Mouse (Mus musculus): ENCODE measurements around the gene Lrrc8d. TPM values are rescaled to one million over a fixed set of nuclear protein-coding genes. Genes with fewer than 3 reads are reported as not detected.
A peak's percentile ranks its signal among the peaks of the same experiment; 100 is the strongest.
"Not testable (repeated sequence)": the region's sequence is repeated elsewhere in the genome, so short reads cannot be mapped to it uniquely, and the experiment has no call there.

Gene Lrrc8d
- total RNA-seq, 2 experiments from 2014 or later: 8.1 to 26.5 TPM

DNA sequence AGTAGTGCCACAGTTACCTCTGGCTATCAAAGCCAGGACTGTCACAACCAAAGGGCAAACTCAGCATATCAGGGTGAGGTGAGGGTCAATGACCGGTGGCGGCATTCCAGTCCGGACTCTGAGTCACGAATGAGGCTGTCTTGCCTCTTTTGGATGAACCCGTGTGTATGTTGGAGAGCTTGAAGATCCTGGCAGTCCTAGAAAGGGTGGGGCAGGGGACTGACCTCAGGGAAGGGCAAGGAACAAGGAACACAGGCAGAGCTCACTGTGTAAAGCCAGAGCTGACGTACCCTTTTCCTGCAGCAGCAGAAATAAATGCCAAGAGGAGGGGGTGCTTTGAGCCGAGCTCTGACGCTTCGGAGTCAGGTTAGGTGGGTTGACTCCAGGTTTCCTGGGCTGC is 136.2 kb downstream of the Lrrc8d start:
- no peak for ATAC-seq (replicated peaks; ENCODE audit: low FRiP score, low TSS enrichment, poor library complexity, severe bottlenecking)

DNA sequence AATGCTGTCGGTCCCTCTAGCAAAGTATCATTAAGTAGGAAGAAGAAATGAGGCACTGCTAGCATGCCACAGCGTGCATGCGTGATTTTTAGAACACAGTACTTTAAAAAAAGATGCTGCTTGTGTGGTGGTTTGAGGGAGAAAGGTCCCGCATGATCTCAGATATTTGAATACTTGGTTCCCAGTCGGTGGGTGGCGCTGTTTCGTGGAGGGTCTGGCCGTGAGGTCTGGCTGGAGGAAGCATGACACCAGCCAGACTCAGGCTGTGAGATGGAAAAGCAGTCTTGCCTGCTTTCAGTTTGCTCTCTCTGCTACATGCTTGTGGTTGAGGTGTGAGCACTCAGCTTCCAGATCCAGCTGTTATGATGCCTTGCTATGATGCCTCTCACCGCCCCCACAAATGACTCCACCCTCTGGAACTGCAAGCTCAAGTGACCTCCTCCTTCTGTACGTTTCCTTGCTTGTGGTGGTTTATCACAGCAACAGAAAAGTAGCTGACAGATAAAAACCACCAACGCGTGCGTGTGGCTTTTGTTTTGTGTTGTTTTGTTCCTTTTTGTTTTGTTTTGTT is 140.1 kb downstream of the Lrrc8d start:
- peak; percentile 87 for ATAC-seq (replicated peaks; ENCODE audit: low FRiP score, low TSS enrichment, poor library complexity, severe bottlenecking)

DNA sequence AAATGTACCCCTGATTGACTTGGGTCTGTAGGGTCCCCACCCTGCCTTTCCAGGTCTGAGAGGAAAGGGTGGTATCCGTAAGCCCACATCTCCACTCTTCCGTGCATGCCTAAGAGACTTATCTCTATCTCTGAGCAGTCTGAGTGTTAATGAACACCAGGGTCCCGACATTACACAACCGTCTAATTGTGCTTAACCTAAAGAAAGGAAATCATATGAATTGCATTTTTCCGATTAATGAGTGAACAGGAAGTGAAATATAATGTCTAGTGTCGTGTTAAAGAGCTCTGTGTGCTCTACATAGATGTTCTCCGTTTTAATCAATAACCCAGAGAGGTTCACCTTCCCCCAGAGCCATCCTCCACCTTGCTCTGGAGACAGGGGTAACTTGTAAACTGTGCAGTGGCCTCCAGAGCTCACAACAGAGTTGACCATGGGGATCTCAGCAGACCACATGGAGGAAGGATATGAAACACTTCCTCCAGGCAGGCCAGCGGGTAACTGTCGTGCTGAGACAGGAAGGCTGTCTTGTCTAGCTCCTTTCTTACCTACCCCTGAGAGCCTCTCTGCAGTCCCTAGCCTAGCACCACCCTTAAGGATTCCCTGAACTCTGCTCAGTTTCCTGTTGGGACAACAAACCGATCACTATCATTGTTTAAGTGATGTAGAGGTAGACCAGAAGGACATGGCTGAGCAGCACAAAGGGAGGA is 144.4 kb downstream of the Lrrc8d start:
- ATAC-seq (replicated peaks; ENCODE audit: low FRiP score, low TSS enrichment, poor library complexity, severe bottlenecking): 0 out of 2 replicates have a peak, but pooled peaks have one; percentile 27

DNA sequence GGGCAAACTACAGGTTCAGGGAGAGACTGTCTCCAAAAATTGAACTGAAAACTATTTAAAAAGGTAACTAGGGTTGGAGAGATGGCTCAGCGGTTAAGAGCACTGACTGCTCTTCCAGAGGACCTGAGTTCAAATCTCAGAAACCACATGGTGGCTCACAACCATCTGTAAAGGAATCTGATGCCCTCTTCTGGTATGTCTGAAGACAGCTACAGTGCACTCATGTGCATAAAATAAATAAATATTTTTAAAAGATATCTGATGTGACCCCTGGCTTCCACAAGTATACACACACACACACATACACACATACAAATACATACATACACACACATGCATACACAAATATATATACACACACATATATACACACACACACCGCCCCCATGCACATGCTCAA is 145.3 kb downstream of the Lrrc8d start:
- ATAC-seq (replicated peaks; ENCODE audit: low FRiP score, low TSS enrichment, poor library complexity, severe bottlenecking): no peak

DNA sequence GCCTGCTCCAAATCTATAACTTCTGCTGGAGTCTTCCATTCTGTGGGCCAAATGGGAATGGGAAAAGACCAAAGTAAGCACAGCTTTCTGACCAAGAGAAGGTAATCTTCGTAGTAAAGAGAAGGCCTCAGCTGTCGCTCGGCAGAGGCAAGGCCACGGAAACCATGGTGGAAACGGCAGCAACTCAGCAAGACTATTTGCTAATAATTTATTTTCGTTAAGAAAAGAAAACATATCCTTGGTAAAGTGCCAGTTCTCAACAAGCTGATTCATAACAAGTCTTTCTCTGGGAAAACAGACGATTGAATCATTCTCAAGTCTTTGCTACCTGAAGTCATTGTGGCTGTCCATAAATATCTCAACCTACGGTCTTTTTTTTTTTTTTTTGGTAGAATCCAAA is 148.0 kb downstream of the Lrrc8d start:
- no peak for ATAC-seq (replicated peaks; ENCODE audit: low FRiP score, low TSS enrichment, poor library complexity, severe bottlenecking)

DNA sequence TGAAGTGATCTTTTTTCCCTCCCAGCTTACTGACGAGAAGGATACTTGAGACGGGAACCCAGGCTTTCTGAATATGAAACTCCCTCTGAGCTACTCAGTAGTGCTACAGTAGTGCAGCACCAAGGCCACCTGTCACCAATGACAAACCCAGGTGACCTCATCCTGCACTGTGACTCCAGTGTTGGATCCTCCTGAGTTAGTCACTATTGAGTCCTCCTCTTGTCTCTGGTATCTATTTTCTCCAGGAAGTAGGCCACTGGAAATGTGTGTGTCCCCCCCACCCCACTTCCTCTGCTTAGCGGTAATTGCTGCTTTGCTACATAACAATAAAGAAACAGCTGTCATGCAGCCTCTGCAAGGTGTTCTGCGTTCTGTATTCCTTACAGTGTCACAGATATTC is 149.5 kb downstream of the Lrrc8d start:
- ATAC-seq (replicated peaks; ENCODE audit: low FRiP score, low TSS enrichment, poor library complexity, severe bottlenecking): no peak

DNA sequence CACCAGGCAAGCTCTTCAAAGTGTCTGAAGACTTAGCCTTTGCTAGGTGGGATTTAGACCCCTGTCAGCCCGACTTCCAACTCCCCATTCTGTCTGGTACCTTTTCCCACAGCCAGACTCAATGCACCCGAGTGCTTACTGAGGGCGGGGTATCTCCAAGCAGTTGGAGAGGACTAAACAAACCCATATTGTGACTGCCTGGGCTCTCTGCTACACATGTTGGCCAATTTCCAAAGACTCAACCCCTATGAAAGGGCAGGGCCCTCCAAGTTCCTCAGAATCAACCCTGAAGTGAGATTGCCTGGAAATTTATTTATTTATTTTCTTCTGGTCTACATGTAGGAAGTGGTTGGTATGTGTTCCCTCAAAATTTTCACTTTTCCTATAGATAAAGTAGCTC is 149.9 kb downstream of the Lrrc8d start:
- no peak for ATAC-seq (replicated peaks; ENCODE audit: low FRiP score, low TSS enrichment, poor library complexity, severe bottlenecking)

DNA sequence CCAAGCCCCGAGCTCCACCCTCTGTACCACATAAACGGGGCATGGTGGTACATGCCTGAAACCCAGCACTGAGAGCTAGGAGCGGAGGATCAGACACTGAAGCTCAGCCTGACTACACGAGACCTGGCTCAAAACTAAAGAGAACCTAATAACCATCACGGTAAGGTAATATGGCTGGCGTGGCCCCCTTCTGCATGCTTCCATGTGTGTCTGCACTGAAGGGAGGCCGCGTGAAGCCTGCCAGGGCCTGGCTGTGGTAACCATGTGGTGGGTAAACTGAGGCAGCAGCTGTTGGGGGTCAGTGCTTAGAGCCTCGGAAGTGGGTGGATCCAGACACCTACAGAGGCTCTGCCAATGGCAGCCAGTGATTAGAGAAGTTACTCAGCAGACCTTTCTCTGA is 153.5 kb downstream of the Lrrc8d start:
- no peak for ATAC-seq (replicated peaks; ENCODE audit: low FRiP score, low TSS enrichment, poor library complexity, severe bottlenecking)

DNA sequence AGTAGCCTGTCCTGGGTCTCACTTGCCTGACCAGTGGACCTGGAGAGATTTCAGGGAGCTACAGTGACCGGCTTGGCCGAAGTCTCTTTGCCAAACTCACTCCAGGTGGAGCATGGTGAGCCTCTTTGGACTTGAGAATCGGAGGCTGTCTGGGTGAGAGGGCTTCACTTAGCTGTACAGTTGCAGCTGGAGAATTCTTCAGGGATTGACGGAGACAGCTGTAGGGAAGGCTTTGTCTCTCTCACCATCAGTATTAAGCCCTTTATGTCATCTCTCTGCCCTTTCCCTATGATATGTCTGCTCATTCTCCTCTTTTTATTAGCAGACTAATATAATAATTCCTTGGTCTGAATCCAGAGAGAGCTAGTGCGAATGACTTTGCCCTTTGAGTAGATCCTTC is 157.7 kb downstream of the Lrrc8d start:
- no peak for ATAC-seq (replicated peaks; ENCODE audit: low FRiP score, low TSS enrichment, poor library complexity, severe bottlenecking)

DNA sequence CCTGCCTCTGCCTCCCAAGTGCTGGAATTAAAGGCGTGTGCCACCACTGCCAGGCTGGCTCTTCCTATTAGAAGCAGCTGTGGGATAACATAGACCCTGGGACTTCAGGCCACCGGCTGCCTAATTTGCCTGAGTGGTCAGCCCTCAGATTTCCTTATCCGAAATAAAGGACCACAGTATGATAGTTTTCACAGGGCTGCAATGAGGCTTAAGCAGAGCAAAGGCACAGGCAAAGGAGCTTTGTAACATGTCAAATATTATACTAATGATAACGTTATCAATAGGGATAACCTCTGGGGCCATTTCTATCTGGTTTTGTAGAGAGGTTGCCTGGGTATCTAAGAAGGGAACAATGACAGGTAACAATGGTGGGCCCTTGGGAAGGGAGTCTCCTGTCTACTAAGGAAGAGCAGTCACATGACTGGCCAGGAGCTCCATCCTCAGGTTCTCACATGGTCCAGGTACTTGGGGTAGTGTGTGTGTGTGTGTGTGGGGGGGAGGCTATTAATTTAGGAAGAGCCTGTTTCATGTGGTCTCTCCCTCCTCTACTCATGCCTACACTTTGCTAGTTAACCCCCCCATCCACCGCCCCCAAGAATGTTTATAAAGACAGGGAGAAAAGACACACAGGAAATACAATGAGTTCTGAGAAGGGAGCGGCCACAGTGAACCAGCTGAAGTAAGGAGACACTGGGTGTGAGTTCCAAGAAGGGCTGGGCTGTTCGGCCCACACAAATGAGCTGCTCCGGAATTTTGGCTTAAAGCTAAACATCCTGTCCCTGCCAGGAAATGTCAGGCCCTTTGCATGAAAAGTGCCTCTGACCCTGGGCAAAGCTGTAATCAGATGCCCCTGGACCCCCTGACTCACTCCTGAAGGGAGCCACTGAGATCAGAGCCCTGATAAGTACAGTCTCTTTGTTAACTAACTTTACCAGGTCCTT is 159.3 kb downstream of the Lrrc8d start:
- no peak for ATAC-seq (replicated peaks; ENCODE audit: low FRiP score, low TSS enrichment, poor library complexity, severe bottlenecking)

DNA sequence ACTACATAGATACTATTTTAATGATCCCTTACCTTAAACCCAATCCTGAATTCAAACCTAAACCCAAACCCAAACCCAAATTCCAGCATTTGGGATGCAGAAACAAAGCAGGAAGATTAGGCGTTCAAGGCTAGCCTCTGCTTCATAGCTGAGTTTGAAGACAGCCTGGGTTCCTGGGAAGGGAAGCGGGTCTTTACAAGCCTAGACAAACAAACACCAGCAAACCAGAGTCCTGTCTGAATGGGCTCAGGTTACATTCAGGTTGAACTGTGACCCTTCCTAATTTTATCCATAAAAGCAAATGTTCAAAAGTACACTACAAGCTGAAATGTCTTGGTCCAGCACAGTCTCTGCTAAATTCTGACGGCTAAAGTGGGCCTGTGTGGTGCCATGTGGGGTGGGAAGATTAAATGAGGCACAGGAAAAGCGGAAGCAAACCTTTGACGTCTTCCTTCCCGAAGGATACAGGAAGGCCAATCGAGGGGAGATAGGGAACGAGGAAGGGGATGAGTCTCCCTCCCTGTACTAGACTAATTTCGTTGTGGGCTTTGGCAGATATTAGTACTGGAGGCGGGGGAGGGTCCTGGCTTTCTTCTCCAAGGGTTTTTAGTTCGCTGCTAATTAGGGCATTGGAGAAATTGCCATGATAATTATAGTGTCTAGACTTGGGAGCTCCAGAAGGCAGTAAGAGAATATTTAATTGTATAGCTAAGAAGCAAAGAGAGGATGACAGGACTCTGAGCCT is 160.1 kb downstream of the Lrrc8d start:
- no peak for ATAC-seq (replicated peaks; ENCODE audit: low FRiP score, low TSS enrichment, poor library complexity, severe bottlenecking)

DNA sequence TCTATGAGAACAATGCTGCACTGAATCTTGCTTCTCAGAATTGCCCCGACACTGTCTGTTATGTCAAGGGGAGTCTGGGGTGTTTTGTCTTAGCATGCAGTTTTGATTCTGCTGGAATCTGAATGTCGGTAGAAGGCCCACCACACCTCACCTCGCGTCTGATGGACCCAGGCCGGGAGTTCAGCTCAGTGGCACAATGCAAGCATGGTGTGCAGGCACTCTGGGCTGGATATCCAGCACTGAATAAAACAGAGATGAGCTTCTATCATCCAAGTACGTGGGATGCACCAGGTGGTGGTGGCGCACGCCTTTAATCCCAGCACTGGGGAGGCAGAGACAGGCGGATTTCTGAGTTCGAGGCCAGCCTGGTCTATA is 160.7 kb downstream of the Lrrc8d start:
- ATAC-seq (replicated peaks; ENCODE audit: low FRiP score, low TSS enrichment, poor library complexity, severe bottlenecking): no peak

DNA sequence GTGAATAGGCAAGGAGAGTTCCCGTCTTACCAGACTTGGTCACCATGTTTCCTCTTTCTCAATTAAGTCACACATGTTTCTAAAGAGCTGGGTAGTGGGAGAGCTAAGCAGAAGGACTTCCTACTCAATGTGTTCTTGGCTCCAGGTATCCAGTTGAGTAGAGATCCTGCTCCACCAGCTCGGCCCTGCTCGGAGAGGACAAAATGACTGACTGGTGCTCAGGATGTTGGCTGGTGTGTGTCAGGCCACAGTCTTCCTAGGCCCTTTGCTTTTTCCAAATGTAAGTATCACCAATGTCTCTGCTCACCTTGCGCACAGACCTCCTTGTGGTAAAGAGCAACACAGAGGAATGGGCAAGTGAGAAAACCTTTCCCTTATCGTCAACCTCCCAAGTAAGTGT is 161.8 kb downstream of the Lrrc8d start:
- ATAC-seq (replicated peaks; ENCODE audit: low FRiP score, low TSS enrichment, poor library complexity, severe bottlenecking): no peak

DNA sequence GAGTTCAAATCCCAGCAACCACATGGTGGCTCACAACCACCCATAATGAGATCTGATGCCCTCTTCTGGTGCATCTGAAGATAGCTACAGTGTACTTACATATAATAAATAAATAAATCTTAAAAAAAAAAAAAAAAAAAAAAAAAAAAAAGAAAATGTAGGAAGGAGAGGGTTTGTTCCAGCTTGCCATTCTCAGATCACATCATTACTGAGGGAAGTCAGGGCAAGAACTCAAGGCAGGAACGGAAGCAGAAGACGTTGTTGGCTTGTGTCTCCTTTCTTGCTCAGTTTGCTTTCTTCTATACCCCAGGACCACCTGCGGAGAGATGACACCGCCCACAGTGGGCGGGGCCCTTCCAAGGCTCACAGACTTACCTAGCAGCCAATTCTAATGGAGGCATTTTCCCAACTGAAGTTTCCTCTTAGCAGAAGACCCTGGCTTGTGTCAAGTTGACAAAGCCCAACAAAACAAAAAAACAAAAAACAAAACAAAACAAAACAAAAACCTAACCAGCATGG is 165.4 kb downstream of the Lrrc8d start:
- ATAC-seq (replicated peaks; ENCODE audit: low FRiP score, low TSS enrichment, poor library complexity, severe bottlenecking): not testable (repeated sequence)

DNA sequence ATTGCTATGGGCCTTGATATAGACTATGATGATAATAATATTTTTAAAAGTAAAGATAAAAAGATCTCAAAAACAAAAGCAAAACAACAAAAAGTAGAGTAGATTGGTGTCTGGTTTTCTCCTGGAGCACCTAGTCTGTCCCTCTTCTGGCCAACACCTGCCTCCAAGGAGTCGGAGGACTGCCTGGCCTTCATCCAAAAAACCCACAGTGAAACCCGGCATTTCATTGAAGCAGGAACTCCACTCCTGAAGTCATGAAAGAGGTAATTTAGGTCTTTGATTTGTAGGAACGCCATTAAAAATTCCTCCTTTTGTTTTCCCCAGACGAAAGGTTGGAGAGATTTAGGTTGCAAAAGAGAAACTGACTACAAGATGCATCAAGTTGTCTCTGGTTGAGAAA is 167.7 kb downstream of the Lrrc8d start:
- ATAC-seq (replicated peaks; ENCODE audit: low FRiP score, low TSS enrichment, poor library complexity, severe bottlenecking): no peak

DNA sequence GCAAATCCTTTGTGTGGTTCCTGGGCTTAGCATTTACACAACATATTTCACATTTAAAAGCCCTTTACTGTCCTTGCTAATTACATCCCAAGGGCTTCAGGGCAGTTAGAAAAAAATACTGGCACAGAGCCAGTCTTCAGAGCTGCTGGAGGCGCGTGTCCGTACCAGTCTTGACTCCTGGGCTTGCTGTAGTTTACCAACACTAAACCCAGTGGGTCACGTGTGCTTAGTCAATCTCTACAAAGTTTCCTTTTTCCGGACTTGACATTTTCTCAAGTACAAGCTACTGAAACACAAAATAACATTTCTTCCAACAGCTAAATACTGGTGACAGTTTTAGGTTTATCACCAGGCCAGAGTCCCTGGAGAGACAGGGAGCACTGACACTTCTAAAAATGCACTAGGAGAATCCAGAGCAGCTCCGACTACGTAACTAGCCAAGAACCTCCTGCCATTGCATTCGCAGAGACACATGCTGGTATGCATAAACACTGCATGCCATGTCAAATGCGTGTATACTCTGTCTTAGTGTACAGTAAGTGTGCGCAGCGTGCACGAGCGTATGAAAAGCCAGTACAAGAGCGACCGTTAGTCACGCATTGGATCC is 168.2 kb downstream of the Lrrc8d start:
- no peak for ATAC-seq (replicated peaks; ENCODE audit: low FRiP score, low TSS enrichment, poor library complexity, severe bottlenecking)

DNA sequence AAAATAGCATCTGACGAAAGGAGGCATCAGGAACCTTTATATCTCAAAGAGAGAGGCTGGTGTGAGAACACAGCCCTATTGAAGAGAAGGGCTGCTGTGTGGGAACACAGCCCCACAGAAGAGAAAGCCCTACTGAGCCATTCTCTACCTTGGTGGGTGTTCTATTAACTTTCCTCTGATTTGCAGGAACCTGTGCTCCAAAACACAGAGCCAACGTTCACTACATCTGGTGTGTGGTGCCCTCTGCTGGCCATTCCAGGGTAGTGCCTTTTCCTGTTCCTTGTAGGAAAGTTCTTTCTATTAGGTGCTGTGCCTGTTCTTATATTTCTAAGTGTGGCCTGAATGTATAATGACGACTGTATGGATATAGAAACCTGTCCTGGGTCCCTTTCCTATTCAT is 168.8 kb downstream of the Lrrc8d start:
- peak; percentile 75 for ATAC-seq (replicated peaks; ENCODE audit: low FRiP score, low TSS enrichment, poor library complexity, severe bottlenecking)

DNA sequence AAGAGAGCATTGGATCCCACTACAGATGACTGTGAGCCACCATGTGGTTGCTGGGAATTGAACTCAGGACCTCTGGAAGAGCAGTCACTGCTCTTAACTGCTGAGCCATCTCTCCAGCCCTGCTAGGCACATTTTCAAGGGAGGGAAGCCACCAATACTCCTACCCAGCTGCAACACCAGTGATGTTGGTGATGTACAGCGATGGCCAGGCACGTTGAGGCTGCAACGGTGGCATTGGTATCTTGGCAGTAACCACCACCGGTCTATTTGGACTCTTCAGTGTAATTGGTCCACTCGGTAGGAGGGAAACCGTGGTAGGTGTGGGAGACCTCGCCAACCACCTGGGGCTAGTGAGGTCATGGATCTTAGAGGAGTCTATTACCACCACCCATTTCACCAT is 170.0 kb downstream of the Lrrc8d start:
- ATAC-seq (replicated peaks; ENCODE audit: low FRiP score, low TSS enrichment, poor library complexity, severe bottlenecking): no peak

DNA sequence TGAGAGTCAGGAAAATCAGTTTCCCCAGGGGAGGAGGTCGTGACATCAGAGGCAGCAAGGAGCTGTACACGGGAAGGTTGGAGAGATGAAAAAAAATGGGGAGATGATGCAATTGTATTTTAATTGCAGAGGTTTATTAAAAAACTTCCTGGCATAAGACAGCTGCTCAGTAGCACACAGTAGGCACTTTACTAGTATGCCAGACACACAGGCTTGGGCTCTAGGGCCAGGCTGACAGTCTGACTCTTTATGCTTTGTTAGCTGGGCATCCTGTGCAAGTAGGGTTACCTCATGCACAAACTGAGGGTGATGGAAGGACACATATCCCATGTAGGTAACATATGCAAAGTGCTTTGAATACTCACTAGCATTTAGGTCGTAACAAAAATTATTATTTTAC is 171.4 kb downstream of the Lrrc8d start:
- no peak for ATAC-seq (replicated peaks; ENCODE audit: low FRiP score, low TSS enrichment, poor library complexity, severe bottlenecking)

Data from megakaryocyte-erythroid progenitor cell, adult 5-6 weeks (primary cell).